Mouse (Mus musculus) liver, embryonic 13.5 days (tissue): ENCODE data around the gene Psmd3. TPM values are rescaled to one million over a fixed set of nuclear protein-coding genes. Genes with fewer than 3 reads are reported as not detected.
"Not testable (repeated sequence)": the region's sequence is repeated elsewhere in the genome, so short reads cannot be mapped to it uniquely, and the experiment has no call there.

Experiments used
- ATAC-seq: fragments of 200-750 bp; cut with Nextera tagmentation; 2 replicates; pipeline ENCODE4 v1.8.0; 2017; ENCODE audit warnings: low read depth, mild to moderate bottlenecking, moderate number of reproducible peaks, moderate library complexity
- DNase-seq: peaks from one replicate; pipeline ENCODE4 v3.0.0; 2022
- H3K27ac ChIP-seq: fragments of 300-500 bp; sonication (generic); 2 replicates; pipeline ENCODE4 v1.5.1; 2015; ENCODE audit warnings: moderate library complexity, mild to moderate bottlenecking, inconsistent platforms
- H3K27me3 ChIP-seq: fragments of 300-500 bp; sonication (generic); 2 replicates; pipeline ENCODE4 v1.6.1; 2015; ENCODE audit warnings: mild to moderate bottlenecking, inconsistent platforms
- H3K36me3 ChIP-seq: fragments of 300-500 bp; sonication (generic); 2 replicates; pipeline ENCODE4 v1.6.1; 2015; ENCODE audit warnings: mild to moderate bottlenecking, inconsistent platforms
- H3K4me1 ChIP-seq: fragments of 300-500 bp; sonication (generic); replicated peaks from 2 replicates; pipeline ENCODE4 v1.6.1; 2015; ENCODE audit warnings: inconsistent platforms
- H3K4me2 ChIP-seq: fragments of 300-500 bp; sonication (generic); 2 replicates; pipeline ENCODE4 v1.6.1; 2015; ENCODE audit warnings: inconsistent platforms, mild to moderate bottlenecking, moderate library complexity
- H3K4me3 ChIP-seq: fragments of 300-500 bp; sonication (generic); replicated peaks from 2 replicates; pipeline ENCODE4 v1.5.1; 2015; ENCODE audit warnings: mild to moderate bottlenecking, inconsistent platforms
- H3K9ac ChIP-seq: fragments of 300-500 bp; sonication (generic); 2 replicates; pipeline ENCODE4 v1.6.1; 2015; ENCODE audit warnings: mild to moderate bottlenecking, inconsistent platforms
- H3K9me3 ChIP-seq: fragments of 300-500 bp; sonication (generic); replicated peaks from 2 replicates; pipeline ENCODE4 v1.6.1; 2016; ENCODE audit warnings: inconsistent platforms
- WGBS: fragments of 180-500 bp; shearing (Covaris S2); methylation state at CpG from one replicate; pipeline ENCODE4 v1.1.7; 2015; ENCODE audit not compliant: insufficient replicate concordance; 5-methylcytosine and 5-hydroxymethylcytosine counted together
- polyA plus RNA-seq: library from polyadenylated mRNA; unstranded; fragments of >200 nt; fragmentation: Nextera tagmentation; extraction: Ambion mirVana; gene quantifications from 2 replicates; pipeline ENCODE4 v1.2.1, GENCODE M21; 2015

Psmd3 gene
- polyA plus RNA-seq, 1 experiment from 2014 or later, result 143 TPM

DNA sequence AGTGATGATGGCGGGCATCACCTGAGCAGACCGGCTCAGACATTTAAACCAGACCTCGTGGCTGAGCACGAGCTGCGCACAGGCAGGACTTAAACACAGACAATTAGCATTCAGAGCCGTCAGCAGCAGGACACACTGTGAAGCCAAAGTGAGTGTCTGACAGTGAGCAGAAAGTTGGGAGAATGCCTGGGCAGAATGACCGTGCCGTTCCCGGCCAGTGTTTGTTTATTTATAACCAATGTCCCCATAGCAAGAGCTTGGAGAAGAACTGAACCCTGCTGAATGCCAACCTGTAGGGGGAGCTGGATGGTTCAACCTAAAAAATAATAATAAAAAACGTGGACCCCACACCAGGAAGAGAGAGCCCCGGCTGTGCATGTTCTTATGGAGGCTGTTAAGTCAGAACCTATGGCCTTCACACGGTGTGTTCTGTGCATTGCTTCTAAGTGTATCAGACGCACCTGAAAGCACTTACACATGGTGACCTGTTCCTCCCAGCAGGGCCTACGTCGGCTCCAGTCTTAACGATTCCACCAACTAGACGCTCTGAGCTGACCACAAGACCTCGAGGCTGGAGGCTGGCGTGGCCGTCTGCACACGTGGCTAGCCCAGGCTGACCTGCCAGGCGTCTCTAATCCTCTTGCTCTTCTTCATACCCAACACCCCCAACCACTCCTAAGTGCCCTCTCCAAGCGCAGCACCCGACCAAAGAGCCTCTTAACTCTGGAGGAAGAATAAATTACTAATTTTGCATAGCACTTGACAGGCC is 39.3 kb downstream of the Psmd3 start:
- Histone ChIP-seq H3K9me3 (no peaks in the 10 kb centered on the region), H3K4me3 (no peak overlapping the region), H3K36me3 (peaks cover 37% of the 10 kb centered on the region), H3K4me2 (no peak overlapping the region), H3K27me3 (no peaks in the 10 kb centered on the region), H3K9ac (no peak overlapping the region), H3K4me1 (peaks cover 36% of the 10 kb centered on the region), H3K27ac (no peak overlapping the region)
- no peak for ATAC-seq
- DNase-seq, result no peak
- WGBS, result 75% methylated on average over 24 of the region's 24 CpGs

DNA sequence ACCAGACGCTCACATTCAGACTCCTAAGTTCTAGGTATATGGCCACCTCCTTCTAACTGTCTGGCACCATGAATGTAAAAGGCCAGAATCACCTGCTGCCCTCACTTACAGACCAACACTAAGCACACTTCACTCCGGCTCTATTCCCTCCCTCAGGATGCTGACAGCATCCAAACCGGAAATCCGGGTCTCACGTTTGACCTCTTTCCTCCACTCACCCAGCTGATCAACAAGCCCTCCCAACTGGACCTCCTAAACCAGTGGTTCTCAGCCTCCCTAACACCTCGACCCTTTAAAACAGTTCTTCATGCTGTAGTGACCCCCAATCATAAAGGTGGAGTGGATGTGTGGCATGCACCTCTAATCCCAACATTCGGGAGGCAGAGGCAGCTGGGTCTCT is 40.7 kb downstream of the Psmd3 start:
- Histone ChIP-seq H3K36me3 (peaks cover 31% of the 10 kb centered on the region), H3K9me3 (no peaks in the 10 kb centered on the region), H3K4me1 (peaks cover 35% of the 10 kb centered on the region), H3K27ac (no peak overlapping the region), H3K9ac (no peak overlapping the region), H3K4me3 (no peak overlapping the region), H3K27me3 (no peaks in the 10 kb centered on the region), H3K4me2 (no peak overlapping the region)
- no peak for ATAC-seq
- WGBS, result 64% methylated on average over 7 of the region's 7 CpGs
- no peak for DNase-seq

DNA sequence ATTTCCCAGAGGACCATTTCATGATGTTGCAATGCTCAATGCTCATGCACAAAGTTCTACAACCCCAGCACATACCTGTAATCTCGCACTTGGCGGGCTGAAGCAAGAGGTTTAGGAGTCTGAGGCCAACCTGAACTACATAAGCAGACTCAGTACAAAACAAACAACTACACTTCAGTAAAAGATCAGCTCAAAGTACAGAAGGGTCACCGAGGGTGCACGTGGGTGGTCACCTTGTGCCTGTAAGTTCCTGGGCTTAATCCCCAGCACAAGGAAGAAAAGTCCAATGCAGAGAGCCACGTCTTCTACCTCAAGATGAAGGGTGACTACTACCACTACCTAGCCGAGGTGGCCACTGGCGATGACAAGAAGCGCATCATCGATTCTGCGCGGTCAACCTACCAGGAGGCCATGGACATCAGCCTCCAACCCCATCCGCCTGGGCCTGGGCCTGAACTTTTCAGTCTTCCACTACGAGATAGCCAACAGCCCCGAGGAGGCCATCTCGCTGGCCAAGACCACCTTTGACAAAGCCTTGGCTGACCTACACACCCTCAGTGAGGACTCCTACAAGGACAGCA is 43.7 kb downstream of the Psmd3 start:
- no peak for ATAC-seq
- 86% methylated on average over 15 of the region's 15 CpGs for WGBS

DNA sequence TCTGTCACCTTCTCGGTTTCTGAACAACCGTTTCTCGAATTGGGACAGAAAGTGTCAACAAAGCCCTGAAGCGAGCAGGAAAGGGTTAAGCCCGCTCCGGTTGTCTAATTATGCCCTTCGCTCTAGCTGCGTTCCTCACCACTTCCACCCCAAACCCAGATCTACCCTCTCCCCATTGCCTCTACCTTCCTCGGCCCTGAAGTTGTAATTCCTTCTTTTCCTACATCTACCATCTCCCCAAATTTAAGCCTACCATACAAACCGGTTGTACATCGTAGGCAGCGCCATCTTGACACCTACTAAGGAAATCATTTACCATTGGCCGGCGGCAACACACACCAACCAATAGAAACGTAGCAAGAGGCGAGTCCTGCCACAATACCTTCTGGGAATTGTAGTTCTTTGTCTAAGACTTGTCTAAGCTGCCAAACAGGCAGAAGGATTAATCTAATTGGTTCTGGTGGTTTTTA is 46.8 kb downstream of the Psmd3 start, which contains the start of gene Med24:
Med24 (minus strand) TSS at position 317 of the 470 bp plus-strand sequence.
- WGBS, result under 1% methylated on average over 16 of the region's 16 CpGs
- Histone ChIP-seq H3K9ac (peak within 1 kb of the TSS; percentile 75), H3K36me3 (peaks cover 26% of the 10 kb centered on the region), H3K4me1 (peaks cover 20% of the 10 kb centered on the region), H3K4me3 (peak within 1 kb of the TSS; percentile 71), H3K27me3 (no peaks in the 10 kb centered on the region), H3K27ac (peak within 1 kb of the TSS; percentile 66), H3K4me2 (peak within 1 kb of the TSS; percentile 87), H3K9me3 (peaks cover 2% of the 10 kb centered on the region; the same call in 1 of the 2 replicates)
- peak; percentile 80 for DNase-seq
- ATAC-seq, result peak; percentile 96

More for the DNA sequence above, 43.7 kb downstream of the Psmd3 start:
- no peak overlapping the region for H3K9ac ChIP-seq
- H3K4me3 ChIP-seq, result no peak overlapping the region
- H3K36me3 ChIP-seq, result peaks cover 27% of the 10 kb centered on the region
- no peaks in the 10 kb centered on the region for H3K27me3 ChIP-seq
- H3K4me1 ChIP-seq, result peaks cover 29% of the 10 kb centered on the region
- no peaks in the 10 kb centered on the region for H3K9me3 ChIP-seq
- H3K27ac ChIP-seq, result no peak overlapping the region
- no peak for DNase-seq
- no peak overlapping the region for H3K4me2 ChIP-seq

DNA sequence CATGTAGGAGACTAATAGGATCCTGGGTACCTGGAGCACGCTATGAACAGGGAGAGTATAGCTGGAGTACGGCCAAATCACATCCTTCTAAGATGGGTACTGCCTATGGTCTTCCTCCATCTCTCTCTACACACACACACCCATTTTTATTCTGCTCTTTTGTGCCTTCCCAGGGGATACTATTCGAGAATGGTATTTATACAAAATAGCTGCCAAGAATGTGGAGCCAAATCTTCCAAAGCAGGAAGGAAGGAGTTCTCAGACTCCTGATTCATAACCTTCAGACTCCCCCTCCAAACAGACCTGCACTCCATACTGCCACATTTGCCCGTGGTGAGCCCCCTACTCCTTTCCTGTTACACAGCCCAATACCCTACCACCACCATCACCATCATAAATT is 48.4 kb downstream of the Psmd3 start:
- ATAC-seq, result no peak
- Histone ChIP-seq H3K27ac (no peak overlapping the region), H3K9ac (no peak overlapping the region), H3K9me3 (peaks cover 5% of the 10 kb centered on the region; the same call in 1 of the 2 replicates), H3K4me3 (no peak overlapping the region), H3K36me3 (peaks cover 12% of the 10 kb centered on the region), H3K4me2 (no peak overlapping the region), H3K4me1 (peaks cover 20% of the 10 kb centered on the region), H3K27me3 (no peaks in the 10 kb centered on the region)
- DNase-seq, result no peak
- 55% methylated on average over 4 of the region's 4 CpGs for WGBS

DNA sequence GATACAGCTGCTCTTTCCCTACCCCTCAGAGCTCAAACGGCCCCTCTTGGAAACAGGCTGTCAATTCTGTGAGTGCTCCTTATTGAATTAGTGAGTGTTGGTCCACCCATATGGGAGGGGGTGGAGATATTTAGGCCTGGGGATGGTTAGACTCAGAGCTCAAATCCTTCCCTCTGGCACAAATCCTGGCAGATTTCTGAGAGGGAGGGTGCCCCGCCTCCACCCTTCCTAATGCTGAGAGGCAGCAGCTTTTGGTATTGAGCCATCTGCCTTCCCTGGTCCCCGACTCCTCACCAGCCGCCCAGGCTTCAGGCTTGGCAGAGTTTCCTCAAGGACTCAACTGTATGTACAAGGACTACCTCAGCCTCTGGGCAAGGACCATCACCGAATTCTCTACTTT is 48.8 kb downstream of the Psmd3 start:
- ATAC-seq, result no peak
- 70% methylated on average over 5 of the region's 5 CpGs for WGBS
- H3K9me3 ChIP-seq, result peaks cover 5% of the 10 kb centered on the region; the same call in 1 of the 2 replicates
- H3K4me3 ChIP-seq, result no peak overlapping the region
- H3K4me1 ChIP-seq, result peaks cover 16% of the 10 kb centered on the region
- no peaks in the 10 kb centered on the region for H3K27me3 ChIP-seq
- H3K4me2 ChIP-seq, result no peak overlapping the region
- peaks cover 8% of the 10 kb centered on the region for H3K36me3 ChIP-seq
- H3K9ac ChIP-seq, result no peak overlapping the region
- no peak overlapping the region for H3K27ac ChIP-seq
- DNase-seq, result no peak

DNA sequence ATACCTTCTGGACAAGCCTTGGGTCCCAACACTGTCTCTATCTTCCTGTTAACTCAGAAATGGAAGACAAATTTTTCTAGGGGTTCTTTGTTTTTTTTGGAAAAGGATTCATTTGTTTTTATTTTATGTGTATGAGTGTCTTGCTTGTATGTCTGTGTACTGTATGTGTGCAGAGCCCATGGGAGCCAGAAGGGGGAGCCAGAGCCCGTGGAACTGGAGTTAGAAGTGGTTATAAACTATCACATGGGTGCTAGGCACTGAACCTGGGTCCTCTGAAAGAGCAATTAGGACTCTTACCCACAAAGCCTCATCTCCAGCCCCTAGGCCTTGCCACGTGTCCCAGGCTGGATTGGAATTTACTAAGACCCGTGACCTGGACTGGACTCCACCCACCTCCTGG is 51.7 kb downstream of the Psmd3 start:
- no peak for ATAC-seq
- WGBS, result 61% methylated on average over 3 of the region's 3 CpGs

DNA sequence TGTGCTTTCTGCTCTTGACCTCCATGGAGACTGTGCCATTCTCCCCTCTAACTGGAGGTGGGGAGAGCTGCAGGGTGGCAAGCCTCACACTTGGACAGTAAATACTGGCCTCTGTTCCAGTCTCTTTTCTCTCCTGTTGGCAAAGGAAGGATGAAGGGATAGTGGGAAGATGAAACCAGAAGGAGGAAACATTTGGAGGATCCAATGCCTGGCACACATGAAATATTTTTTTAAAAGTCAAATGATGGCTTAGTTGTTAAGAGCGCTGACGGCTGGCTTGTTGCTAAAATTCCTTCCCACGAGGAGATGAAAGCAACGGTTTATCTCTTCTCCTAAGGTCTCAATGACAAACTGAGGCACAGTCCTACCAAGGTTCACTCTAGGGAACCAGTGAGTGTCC is 52.8 kb downstream of the Psmd3 start:
- no peak overlapping the region for H3K4me2 ChIP-seq
- no peaks in the 10 kb centered on the region for H3K27me3 ChIP-seq
- no peak overlapping the region for H3K9ac ChIP-seq
- H3K9me3 ChIP-seq, result peaks cover 5% of the 10 kb centered on the region; the same call in 1 of the 2 replicates
- H3K4me3 ChIP-seq, result no peak overlapping the region
- H3K27ac ChIP-seq, result no peak overlapping the region
- H3K36me3 ChIP-seq, result no peaks in the 10 kb centered on the region
- ATAC-seq (no peak), DNase-seq (no peak)
- 83% methylated on average over 4 of the region's 4 CpGs for WGBS
- peaks cover 25% of the 10 kb centered on the region for H3K4me1 ChIP-seq

More for the DNA sequence above, 51.7 kb downstream of the Psmd3 start:
- Histone ChIP-seq H3K9me3 (peaks cover 5% of the 10 kb centered on the region; the same call in 1 of the 2 replicates), H3K9ac (no peak overlapping the region), H3K4me3 (no peak overlapping the region), H3K4me1 (peaks cover 19% of the 10 kb centered on the region), H3K27ac (no peak overlapping the region), H3K36me3 (no peaks in the 10 kb centered on the region), H3K4me2 (no peak overlapping the region), H3K27me3 (no peaks in the 10 kb centered on the region)
- DNase-seq, result no peak

DNA sequence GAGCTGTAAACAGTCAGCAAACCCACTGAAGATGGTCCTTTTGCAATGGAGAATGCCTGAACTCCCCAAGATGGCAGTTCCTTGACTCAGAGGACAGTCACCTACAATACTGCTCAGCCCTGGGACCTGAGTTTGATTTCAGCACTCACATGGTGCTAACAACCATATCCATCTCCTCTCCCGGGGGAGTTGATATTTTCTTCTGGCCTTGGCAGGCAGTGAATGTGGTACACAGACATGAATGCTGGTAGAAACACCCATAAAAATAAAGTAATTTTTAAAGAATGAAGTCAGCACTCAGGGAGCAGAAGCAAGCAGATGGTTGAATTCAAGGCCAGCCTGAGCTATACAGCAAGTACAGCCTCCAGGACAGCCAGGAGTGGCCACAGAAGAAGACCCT is 53.8 kb downstream of the Psmd3 start:
- DNase-seq, result no peak
- 83% methylated on average over 1 of the region's 1 CpGs for WGBS
- no peaks in the 10 kb centered on the region for H3K27me3 ChIP-seq

DNA sequence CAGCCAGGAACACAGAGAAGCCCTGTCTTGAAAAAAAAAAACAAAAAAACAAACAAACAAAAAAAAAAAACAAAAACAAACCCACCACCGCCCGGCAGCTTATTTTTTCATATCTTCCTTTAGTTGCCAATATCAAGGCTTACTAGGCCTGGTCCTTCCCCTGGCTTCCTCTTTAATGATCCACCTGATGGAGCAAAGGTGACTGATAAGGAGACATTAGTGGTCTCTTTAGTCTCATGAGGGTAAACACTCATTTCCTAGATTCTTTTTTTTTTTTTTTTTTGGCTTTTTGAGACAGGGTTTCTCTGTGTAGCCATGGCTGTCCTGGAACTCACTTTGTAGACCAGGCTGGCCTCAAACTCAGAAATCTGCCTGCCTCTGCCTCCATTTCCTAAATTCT is 54.9 kb downstream of the Psmd3 start:
- WGBS, result 58% methylated on average over 2 of the region's 2 CpGs
- H3K27me3 ChIP-seq, DNase-seq, H3K36me3 ChIP-seq, H3K4me2 ChIP-seq, H3K4me3 ChIP-seq, H3K9me3 ChIP-seq, H3K27ac ChIP-seq, ATAC-seq, H3K9ac ChIP-seq: not testable (repeated sequence)
- H3K4me1 ChIP-seq, result peaks cover 39% of the 10 kb centered on the region

More for the DNA sequence above, 53.8 kb downstream of the Psmd3 start:
- no peaks in the 10 kb centered on the region for H3K36me3 ChIP-seq
- peaks cover 5% of the 10 kb centered on the region; the same call in 1 of the 2 replicates for H3K9me3 ChIP-seq
- H3K4me1 ChIP-seq, result peaks cover 35% of the 10 kb centered on the region
- H3K4me2 ChIP-seq, result no peak overlapping the region
- H3K4me3 ChIP-seq, result no peak overlapping the region
- no peak overlapping the region for H3K27ac ChIP-seq
- H3K9ac ChIP-seq, result no peak overlapping the region
- ATAC-seq, result no peak

DNA sequence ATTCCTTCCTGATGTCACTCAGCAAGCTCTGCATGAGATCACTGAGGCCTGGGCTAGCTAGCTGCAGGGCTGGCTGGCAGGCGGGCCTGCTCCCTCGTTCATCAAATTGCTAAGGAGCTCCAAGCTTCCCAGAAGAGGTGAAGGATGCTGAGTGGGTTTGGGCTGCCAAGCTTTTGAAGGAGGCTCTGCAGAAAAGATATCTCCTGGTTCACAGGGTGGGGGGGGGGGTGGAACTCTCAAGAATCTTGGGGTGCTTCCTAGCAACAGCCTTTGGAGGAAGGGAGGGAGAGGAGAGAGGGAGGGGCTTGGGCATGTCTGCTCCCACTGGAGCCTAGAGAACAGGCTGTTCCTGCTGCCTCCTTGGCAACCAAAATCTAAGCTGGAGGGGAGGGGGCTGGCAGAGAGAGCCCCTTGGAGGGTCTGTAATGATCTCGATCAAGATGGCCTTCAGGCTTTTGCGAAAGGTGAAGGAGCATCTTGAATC is 56.1 kb downstream of the Psmd3 start:
- peak overlapping the region; percentile 42; the same call in 1 of the 2 replicates for H3K9ac ChIP-seq
- ATAC-seq, result no peak
- peak overlapping the region; percentile 56 for H3K27ac ChIP-seq
- DNase-seq, result no peak
- WGBS, result 43% methylated on average over 4 of the region's 4 CpGs
- H3K4me2 ChIP-seq, result peak overlapping the region; percentile 41
- H3K4me3 ChIP-seq, result no peak overlapping the region
- H3K4me1 ChIP-seq, result peaks cover 52% of the 10 kb centered on the region
- no peaks in the 10 kb centered on the region for H3K36me3 ChIP-seq
- H3K9me3 ChIP-seq, result peaks cover 5% of the 10 kb centered on the region; the same call in 1 of the 2 replicates
- H3K27me3 ChIP-seq, result no peaks in the 10 kb centered on the region
